Mouse (Mus musculus) hindbrain, postnatal 0 days (tissue): ENCODE data around the gene Slfn2. TPM values are rescaled to one million over a fixed set of nuclear protein-coding genes. Genes with fewer than 3 reads are reported as not detected.
A peak's percentile ranks its signal among the peaks of the same experiment; 100 is the strongest.

Source experiments
- ATAC-seq: fragments of 200-750 bp; cut with Nextera tagmentation; 2 replicates; pipeline ENCODE4 v1.8.0; 2017; ENCODE audit warnings: mild to moderate bottlenecking, moderate TSS enrichment, moderate library complexity
- DNase-seq: peaks from one replicate; pipeline ENCODE4 v3.0.0-alpha.2; 2015; ENCODE audit warnings: low spot score
- H3K27ac ChIP-seq: fragments of 300-500 bp; sonication (generic); 2 replicates; pipeline ENCODE4 v1.5.1; 2014; ENCODE audit warnings: mild to moderate bottlenecking
- H3K27me3 ChIP-seq: fragments of 300-500 bp; sonication (generic); 2 replicates; pipeline ENCODE4 v1.6.1; 2014; ENCODE audit warnings: low read length, mixed read lengths; ENCODE audit not compliant: insufficient read depth
- H3K36me3 ChIP-seq: fragments of 300-500 bp; sonication (generic); 2 replicates; pipeline ENCODE4 v1.6.1; 2014; ENCODE audit warnings: low read length, mixed read lengths; ENCODE audit not compliant: insufficient read depth
- H3K4me1 ChIP-seq: fragments of 300-500 bp; sonication (generic); 2 replicates; pipeline ENCODE4 v1.6.1; 2014; ENCODE audit warnings: antibody characterized with exemption, low read length, mixed read lengths; ENCODE audit not compliant: insufficient read depth
- H3K4me2 ChIP-seq: fragments of 300-500 bp; sonication (generic); 2 replicates; pipeline ENCODE4 v1.6.1; 2014; ENCODE audit warnings: low read depth, mild to moderate bottlenecking, low read length, moderate library complexity, mixed read lengths
- H3K4me3 ChIP-seq: fragments of 300-500 bp; sonication (generic); 2 replicates; pipeline ENCODE4 v1.5.1; 2014; ENCODE audit warnings: low read length
- H3K9ac ChIP-seq: fragments of 300-500 bp; sonication (generic); replicated peaks from 2 replicates; pipeline ENCODE4 v1.6.1; 2014; ENCODE audit warnings: mild to moderate bottlenecking, low read length, moderate library complexity, mixed read lengths
- H3K9me3 ChIP-seq: fragments of 300-500 bp; sonication (generic); 2 replicates; pipeline ENCODE4 v1.6.1; 2016; ENCODE audit warnings: low read length, mixed read lengths
- CTCF ChIP-seq: IDR thresholded peaks from 2 replicates; pipeline ENCODE4 v1.5.1; 2016; ENCODE audit warnings: antibody characterized with exemption, control low read depth, low read depth
- WGBS: fragments of 180-500 bp; shearing (Covaris S2); extraction: QIAGEN DNeasy Blood & Tissue Kit; methylation state at CpG from one replicate; pipeline ENCODE4 v1.1.7; 2014; 5-methylcytosine and 5-hydroxymethylcytosine counted together
- microRNA-seq, 2 experiments: library from miRNA; unstranded; fragments of <30 nt; microRNA quantifications; one replicate each; pipeline ENCODE4; 2016
- polyA plus RNA-seq: library from polyadenylated mRNA; unstranded; fragments of >200 nt; fragmentation: Nextera tagmentation; extraction: Ambion mirVana; gene quantifications from 2 replicates; pipeline ENCODE4 v1.2.1, GENCODE M21; 2015
- total RNA-seq: library from RNA; depleted of rRNA; stranded (reverse); fragments of >200 nt; gene quantifications from 2 replicates; pipeline ENCODE4 v1.2.3, GENCODE M21; 2014; rRNA removed

Gene Slfn2
- total and polyA plus RNA-seq, 2 experiments from 2014 or later, result 1.6 to 1.7 TPM

DNA sequence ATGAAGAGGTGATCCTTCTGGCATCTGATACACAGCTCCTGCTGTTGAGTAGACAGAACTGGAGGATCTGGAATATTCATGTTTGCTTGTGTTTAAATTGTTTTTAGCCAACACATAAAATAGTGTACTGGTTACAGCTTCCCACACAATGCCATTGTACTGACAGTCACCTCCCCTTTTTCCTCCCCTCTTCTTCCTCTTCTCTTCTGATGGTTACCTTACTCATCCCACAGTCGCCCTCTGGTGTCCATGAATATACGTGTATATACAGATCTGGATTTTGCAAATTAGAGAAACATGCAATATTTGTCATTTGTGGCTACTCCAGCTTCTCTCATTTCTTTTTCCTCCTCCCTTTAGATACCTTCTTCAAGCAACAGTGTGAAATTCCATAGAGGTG is 50.2 kb downstream of the Slfn2 start:
- TF ChIP-seq CTCF, result peak; percentile 41
- ATAC-seq, result no peak
- Histone ChIP-seq H3K27me3 (no peaks in the 10 kb centered on the region), H3K9me3 (no peaks in the 10 kb centered on the region), H3K4me1 (no peaks in the 10 kb centered on the region), H3K4me3 (no peak overlapping the region), H3K27ac (no peak overlapping the region), H3K4me2 (no peak overlapping the region), H3K36me3 (no peaks in the 10 kb centered on the region), H3K9ac (no peak overlapping the region)
- peak; percentile 5 for DNase-seq
- WGBS, result 41% methylated on average over 2 of the region's 2 CpGs

DNA sequence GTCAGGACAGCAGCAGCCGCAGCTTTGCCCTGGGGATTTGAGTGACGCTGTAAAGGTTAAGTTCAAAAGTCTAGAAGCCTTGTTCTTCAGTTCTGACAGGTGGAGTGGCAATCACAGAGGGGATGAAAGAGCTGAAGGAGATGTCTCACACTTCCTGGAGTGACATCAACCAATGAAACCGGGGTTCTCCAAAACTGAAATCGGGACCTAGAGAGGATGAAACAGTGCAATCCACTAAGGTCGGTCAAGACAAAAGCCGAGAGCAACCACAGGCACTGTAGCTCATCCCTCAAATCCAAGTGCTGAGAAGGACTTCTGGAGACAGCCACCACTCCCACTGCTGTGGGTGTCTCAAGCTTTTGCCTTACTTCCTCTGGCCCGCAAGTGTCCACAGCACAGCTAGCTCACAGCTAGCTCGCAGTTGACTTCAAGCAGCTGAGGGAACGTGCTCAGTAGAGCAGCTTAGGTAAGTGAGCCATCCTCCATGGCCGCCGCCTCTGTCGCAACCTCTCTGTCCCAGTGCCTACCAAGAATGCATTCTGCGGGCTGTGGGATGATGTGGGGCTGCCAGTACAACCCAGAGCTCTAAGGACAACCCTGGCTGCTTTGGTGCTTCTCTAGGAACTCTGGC is 51.8 kb downstream of the Slfn2 start, which contains the start of gene Slfn1:
Gene Slfn1 (plus strand): TSS at position 253 of the 631 bp plus-strand sequence.
- Histone ChIP-seq H3K4me3 (no peak within 1 kb of the TSS), H3K9me3 (no peaks in the 10 kb centered on the region), H3K36me3 (no peaks in the 10 kb centered on the region), H3K27ac (no peak within 1 kb of the TSS), H3K4me1 (no peaks in the 10 kb centered on the region), H3K9ac (no peak within 1 kb of the TSS), H3K27me3 (no peaks in the 10 kb centered on the region), H3K4me2 (no peak within 1 kb of the TSS)
- no peak for TF ChIP-seq CTCF
- 86% methylated on average over 13 of the region's 13 CpGs for WGBS
- DNase-seq (no peak), ATAC-seq (no peak)

DNA sequence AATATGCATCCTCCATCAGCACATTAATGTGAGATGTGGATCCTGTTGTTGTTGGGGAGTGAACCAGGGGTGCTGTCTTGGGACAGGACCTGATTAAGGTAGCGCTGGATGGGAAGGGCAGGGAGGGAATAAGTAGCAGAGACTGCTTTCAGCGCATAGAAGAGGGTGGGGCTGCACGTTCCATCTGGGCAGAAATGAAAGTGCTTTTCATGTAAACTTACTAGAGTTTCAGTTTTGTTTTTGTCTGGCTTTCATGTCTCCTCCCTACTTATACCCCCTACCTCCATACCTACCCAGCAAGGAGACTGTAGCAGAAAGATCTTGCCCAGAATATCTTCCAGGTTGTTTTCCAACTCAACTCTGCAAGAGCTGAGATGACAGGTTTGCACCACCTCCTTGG is 53.1 kb downstream of the Slfn2 start:
- Histone ChIP-seq H3K27ac (no peak overlapping the region), H3K4me1 (no peaks in the 10 kb centered on the region), H3K9me3 (no peaks in the 10 kb centered on the region), H3K4me3 (no peak overlapping the region), H3K27me3 (no peaks in the 10 kb centered on the region), H3K36me3 (no peaks in the 10 kb centered on the region), H3K4me2 (no peak overlapping the region), H3K9ac (no peak overlapping the region)
- ATAC-seq (no peak), DNase-seq (no peak)
- 47% methylated on average over 3 of the region's 3 CpGs for WGBS
- TF ChIP-seq CTCF, result no peak

Small RNA genes within 50 kb of the gene (microRNA-seq; reads per million reads assigned to microRNA genes)
- gene Gm27598, result 0 reads per million in 2 experiments

Other genes with a start within 250 kb of the Slfn2 start
- 4.9 and 6.1 TPM in 2 replicates for gene Rffl, start 193.9 kb upstream of the Slfn2 start, total RNA-seq
- 2.5 and 3.2 TPM in 2 replicates for gene Rffl, start 193.9 kb upstream of the Slfn2 start, polyA plus RNA-seq
- 8.9 and 11.4 TPM in 2 replicates for gene Rad51d, start 174.5 kb upstream of the Slfn2 start, total RNA-seq
- 9.7 TPM in 2 replicates for gene Rad51d, start 174.5 kb upstream of the Slfn2 start, polyA plus RNA-seq
- not detected in 2 replicates for gene Fndc8, start 173.0 kb upstream of the Slfn2 start, total RNA-seq
- gene Fndc8, start 173.0 kb upstream of the Slfn2 start, polyA plus RNA-seq, result 0.13 TPM in 1 of 2 replicates, not detected in the other
- 23.5 and 34.2 TPM in 2 replicates for gene Nle1, start 156.7 kb upstream of the Slfn2 start, total RNA-seq
- gene Nle1, start 156.7 kb upstream of the Slfn2 start, polyA plus RNA-seq, result 26.0 and 27.2 TPM in 2 replicates
- 0.42 and 4.5 TPM in 2 replicates for gene Unc45b, start 154.6 kb upstream of the Slfn2 start, total RNA-seq
- gene Unc45b, start 154.6 kb upstream of the Slfn2 start, polyA plus RNA-seq, result 2.4 and 3.4 TPM in 2 replicates
- gene Slfn5, start 113.8 kb upstream of the Slfn2 start, total RNA-seq, result 1.8 and 2.2 TPM in 2 replicates
- gene Slfn5, start 113.8 kb upstream of the Slfn2 start, polyA plus RNA-seq, result 2.1 and 2.4 TPM in 2 replicates
- gene Slfn9, start 73.3 kb upstream of the Slfn2 start, total RNA-seq, result 1.5 and 3.2 TPM in 2 replicates
- 2.2 and 2.4 TPM in 2 replicates for gene Slfn9, start 73.3 kb upstream of the Slfn2 start, polyA plus RNA-seq
- gene Slfn8, start 44.3 kb upstream of the Slfn2 start, total RNA-seq, result 0.42 and 0.83 TPM in 2 replicates
- gene Slfn8, start 44.3 kb upstream of the Slfn2 start, polyA plus RNA-seq, result 0.21 and 0.25 TPM in 2 replicates
- not detected in 2 replicates for gene Slfn1, start 51.7 kb downstream of the Slfn2 start, total RNA-seq
- gene Slfn1, start 51.7 kb downstream of the Slfn2 start, polyA plus RNA-seq, result 0.08 and 0.09 TPM in 2 replicates
- 0.21 TPM in 1 of 2 replicates, not detected in the other for gene Slfn4, start 110.1 kb downstream of the Slfn2 start, total RNA-seq
- gene Slfn4, start 110.1 kb downstream of the Slfn2 start, polyA plus RNA-seq, result 0.06 and 0.08 TPM in 2 replicates
- gene Slfn3, start 126.2 kb downstream of the Slfn2 start, total RNA-seq, result 0.26 TPM in 1 of 2 replicates, not detected in the other
- gene Slfn3, start 126.2 kb downstream of the Slfn2 start, polyA plus RNA-seq, result 0.23 TPM in 2 replicates
- gene Slfn14, start 221.6 kb downstream of the Slfn2 start, total RNA-seq, result not detected in 2 replicates
- 0.05 TPM in 1 of 2 replicates, not detected in the other for gene Slfn14, start 221.6 kb downstream of the Slfn2 start, polyA plus RNA-seq
- gene Ap2b1, start 233.9 kb downstream of the Slfn2 start, total RNA-seq, result 208 and 209 TPM in 2 replicates
- 86.3 and 94.8 TPM in 2 replicates for gene Ap2b1, start 233.9 kb downstream of the Slfn2 start, polyA plus RNA-seq
- gene Pex12, start 237.5 kb downstream of the Slfn2 start, total RNA-seq, result 10.5 and 15.5 TPM in 2 replicates
- gene Pex12, start 237.5 kb downstream of the Slfn2 start, polyA plus RNA-seq, result 11.5 and 12.8 TPM in 2 replicates